Mouse (Mus musculus) ES-E14 (cell line): ENCODE measurements around the gene Rpl27a.

ENCODE experiments used
- CHD2 ChIP-seq: IDR thresholded peaks from 2 replicates; pipeline ENCODE4 v1.6.1; 2014; ENCODE audit warnings: mild to moderate bottlenecking, low read depth, low read length, inconsistent platforms
- HCFC1 ChIP-seq: IDR thresholded peaks from 2 replicates; pipeline ENCODE4 v1.6.1; 2012; ENCODE audit warnings: low read length, inconsistent platforms, borderline replicate concordance; ENCODE audit not compliant: insufficient read depth
- ZC3H11A ChIP-seq: IDR thresholded peaks from 2 replicates; pipeline ENCODE4 v1.6.1; 2012; ENCODE audit warnings: low read depth, mild to moderate bottlenecking, inconsistent platforms, low read length, borderline replicate concordance
- ZNF384 ChIP-seq: IDR thresholded peaks from 2 replicates; pipeline ENCODE4 v1.6.1; 2012; ENCODE audit warnings: low read depth, low read length, inconsistent platforms

- TF ChIP-seq ZNF384, result no peak
- TF ChIP-seq ZC3H11A, result no peak
- no peak for TF ChIP-seq CHD2
- TF ChIP-seq HCFC1, result no peak
These were observed 22.0 kb downstream of the Rpl27a start for GRCm38 (mm10) chr7:109540902-109541301.
